Mouse (Mus musculus) CD4-positive, CD25-positive, alpha-beta regulatory T cell (primary cell): ENCODE data around the gene Cacng7. TPM values are rescaled to one million over a fixed set of nuclear protein-coding genes. Genes with fewer than 3 reads are reported as not detected.

Experiments
- polyA plus RNA-seq: library from polyadenylated mRNA; unstranded; fragments of 100-300 nt; shearing (Covaris generic); gene quantifications from one replicate; pipeline ENCODE4 v1.2.1, GENCODE M21; 2017

Cacng7 gene
- not detected for polyA plus RNA-seq

DNA sequence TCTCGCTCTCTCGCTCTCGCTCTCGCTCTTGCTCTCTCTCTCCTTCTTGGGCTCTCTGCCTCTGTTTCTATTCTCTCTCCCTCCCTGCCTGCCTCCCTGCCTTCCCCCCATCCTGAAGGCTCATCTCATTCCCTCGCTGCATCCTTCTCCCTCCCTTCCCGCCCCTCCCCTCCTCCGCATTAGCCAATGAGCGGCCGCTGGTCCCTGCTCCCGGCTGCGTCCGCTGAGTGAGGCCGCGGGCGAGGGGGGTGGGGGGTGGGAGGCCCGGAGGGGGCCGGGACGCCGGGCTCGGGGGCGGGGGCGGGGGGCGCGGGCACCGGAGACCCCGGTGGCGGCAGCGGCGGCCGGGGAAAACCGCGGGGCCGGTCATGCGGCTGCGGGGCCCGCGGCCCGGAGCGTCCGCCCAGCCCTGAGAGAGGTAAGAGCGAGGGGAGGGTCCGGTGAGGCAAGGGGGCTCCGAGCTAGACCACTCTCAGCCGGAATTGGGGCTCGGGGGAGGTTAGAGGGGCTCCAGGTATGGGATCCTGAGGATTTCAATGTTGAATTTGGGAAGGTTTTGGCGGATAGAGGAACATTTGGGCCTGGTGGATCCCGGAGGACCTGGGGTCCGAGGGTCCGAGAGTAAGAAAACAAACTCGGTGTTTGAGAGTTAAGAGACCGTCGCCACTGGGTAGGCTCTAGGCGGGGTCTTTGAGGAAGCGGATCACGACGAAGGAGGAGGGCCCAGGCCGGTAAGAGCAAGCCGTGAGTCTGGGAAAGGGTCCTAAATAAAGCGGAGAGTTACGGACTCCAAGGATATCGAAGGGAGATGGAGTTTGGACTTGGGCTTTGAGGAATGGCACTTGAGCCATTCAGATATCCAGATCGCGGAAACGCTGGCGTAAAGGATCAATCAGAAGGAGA is at the start of gene Cacng7:
TSS of gene Cacng7 (plus strand) at position 337 of the 903 bp plus-strand sequence.

DNA sequence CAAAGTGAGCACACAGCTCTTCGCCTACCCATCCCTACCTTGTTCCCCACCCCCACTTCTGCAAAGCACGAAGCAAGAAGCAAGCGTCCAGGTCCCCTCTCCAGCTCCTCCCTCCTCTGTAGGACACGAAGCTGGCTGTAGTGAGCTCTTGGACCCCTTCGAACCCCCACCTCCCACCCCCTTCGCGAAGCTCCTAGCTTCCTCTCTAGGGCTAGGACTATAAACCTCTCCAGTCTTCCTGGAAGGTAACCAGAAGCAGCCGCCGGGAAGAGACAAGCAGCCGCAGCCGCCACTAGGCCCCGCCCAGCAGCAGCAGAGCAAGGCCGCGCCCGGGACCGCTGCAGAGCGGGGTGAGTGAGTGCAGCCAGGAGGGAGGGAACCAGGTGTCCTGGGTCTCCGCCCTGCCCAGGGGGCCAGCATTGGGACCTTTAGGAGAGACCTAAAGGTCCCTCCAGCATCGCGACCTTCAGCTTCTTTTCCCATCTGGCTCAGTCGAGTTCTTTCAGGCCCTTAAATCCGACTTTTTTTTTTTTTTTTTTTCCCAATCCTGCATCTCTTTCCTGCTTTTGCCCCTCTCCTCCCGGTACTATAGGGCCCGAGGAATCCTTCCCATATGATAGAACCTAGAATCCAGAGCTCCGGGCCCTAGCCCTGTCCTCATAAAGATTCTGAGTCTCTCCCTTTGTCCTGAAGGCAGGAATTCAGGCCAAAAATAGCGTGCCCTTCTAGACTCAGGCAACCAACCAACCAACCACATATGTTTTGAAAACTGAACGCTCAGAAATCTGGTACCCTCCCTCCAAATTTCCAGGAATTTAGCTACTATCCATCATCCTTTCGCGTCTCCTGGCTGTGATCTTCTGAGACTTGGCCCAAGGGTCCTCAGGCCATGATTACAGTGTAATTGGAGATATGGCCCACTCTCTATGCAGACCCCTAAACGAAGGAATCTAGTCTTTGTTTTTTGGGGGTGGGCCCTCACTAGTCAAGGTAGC is 43.5 kb upstream of the Cacng7 start, which contains the start of the genes Myadm and Prkcg:
TSS of gene Myadm (plus strand) at position 105 of the 995 bp plus-strand sequence.
TSS of gene Prkcg (plus strand) at position 204 of the 995 bp plus-strand sequence.

DNA sequence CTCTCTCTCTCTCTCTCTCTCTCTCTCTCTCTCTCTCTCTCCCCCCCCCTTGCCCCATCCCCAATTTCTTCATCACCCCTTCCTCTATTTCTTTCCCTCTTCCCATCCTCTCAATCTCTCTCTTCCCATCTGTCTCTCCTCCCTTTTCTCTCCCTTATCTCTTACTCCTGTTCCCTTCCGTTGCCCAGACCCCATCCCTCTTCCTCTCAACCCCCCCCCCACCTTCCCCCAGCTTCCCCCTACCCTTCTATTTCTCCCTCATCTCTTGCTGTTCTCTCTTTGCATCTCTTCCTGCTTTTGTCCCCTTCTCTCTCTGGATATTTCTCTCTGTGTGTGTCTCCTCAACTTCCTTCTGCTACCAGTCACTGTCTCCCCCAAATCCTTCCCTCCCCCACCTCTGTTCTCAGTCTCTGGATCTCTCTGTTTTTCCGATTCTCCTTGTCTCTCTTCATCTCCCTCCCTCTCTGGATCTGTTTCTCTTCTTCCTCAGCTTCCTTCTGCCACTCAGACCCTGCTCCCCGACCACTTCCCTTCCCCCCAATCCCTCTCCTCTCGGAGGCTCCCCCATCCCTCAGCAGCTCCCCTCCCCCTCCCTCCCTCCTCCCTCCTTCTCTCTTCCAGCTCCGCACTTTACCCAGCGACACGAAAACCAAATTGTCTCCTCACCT is 57.8 kb downstream of the Cacng7 start, which contains the start of gene Cacng8:
TSS of gene Cacng8 (plus strand) at position 271 of the 668 bp plus-strand sequence.

Other genes with a start within 250 kb of the Cacng7 start
- gene AU018091, start 163.8 kb upstream of the Cacng7 start, polyA plus RNA-seq: 0.08 TPM
- gene Nlrp12, start 83.2 kb upstream of the Cacng7 start, polyA plus RNA-seq: 0.06 TPM
- 5.3 TPM for gene Myadm, start 43.9 kb upstream of the Cacng7 start, polyA plus RNA-seq
- 0.17 TPM for gene Prkcg, start 43.8 kb upstream of the Cacng7 start, polyA plus RNA-seq
- gene Cacng8, start 57.7 kb downstream of the Cacng7 start, polyA plus RNA-seq: not detected
- gene Cacng6, start 91.2 kb downstream of the Cacng7 start, polyA plus RNA-seq: not detected
- gene Tarm1, start 169.7 kb downstream of the Cacng7 start, polyA plus RNA-seq: not detected